Mouse (Mus musculus): ENCODE measurements around the gene Zfp941.

Zfp941 gene

DNA sequence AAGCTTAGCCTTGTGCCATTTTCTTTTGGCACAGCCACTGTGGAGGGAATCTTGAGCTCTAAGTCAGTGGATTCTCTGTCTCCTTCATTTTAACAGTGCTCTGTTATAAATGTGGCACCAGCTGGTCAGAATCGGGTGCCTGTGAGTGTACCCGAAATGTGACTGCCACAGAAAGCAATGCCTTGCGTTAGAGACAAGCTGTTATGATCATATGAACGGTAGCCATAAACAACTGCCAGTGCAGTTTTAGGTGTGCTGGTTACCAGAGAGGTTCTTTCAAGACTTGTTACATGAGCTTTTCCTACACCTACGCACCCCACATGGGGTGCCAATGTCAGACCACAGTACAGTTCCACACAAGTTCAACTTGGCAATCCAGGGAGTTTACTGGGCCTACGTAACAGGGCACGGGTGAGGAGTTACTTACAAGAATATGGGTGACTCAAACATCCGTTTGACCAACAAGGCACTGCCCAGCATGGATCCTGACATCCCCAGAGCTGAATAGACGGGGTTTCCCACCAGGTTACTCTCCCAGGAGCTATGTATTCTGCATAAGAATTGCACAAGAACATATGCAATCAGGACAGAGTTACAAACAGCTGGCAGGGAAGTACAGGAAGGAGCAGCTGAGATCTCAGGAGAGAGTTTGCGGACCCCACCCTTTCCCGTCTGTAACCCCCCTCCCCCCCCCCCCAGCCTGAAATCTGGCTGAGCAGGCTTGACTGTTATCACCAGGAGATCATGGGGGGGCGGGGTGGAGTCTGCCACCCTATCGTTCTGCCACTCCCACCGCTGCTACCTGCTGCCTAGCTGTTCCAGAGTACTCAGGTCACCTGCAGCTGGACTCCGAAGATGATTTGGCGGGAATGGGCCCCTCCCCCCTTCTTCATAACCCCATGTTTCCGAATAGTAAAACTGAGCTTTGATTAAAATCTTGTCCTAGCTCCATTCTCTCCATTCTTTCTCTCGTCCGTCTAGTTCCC lies 19.1 kb upstream of the Zfp941 start:
- no peak for ATAC-seq (ENCODE audit: low TSS enrichment)

DNA sequence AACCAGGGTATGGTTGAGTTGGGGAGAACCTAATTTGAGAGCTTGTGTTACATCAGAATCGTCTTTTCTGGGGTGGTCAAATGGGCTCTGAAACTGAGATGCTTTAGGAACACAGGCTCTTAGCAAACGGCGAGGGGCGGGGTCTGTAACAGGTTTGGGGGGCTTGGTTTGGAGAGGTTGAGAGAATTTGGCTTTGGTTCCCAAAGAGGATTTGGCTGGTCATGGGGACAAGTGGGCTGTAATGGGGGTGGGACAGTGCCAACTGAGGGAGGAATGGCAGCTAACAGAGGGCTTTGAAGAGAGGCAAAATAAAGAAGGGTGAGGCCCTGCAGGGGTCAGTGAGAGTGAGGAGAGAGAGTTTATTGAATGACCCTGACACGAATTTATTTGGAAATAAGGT lies 17.6 kb upstream of the Zfp941 start:
- ATAC-seq (ENCODE audit: low TSS enrichment), result no peak

DNA sequence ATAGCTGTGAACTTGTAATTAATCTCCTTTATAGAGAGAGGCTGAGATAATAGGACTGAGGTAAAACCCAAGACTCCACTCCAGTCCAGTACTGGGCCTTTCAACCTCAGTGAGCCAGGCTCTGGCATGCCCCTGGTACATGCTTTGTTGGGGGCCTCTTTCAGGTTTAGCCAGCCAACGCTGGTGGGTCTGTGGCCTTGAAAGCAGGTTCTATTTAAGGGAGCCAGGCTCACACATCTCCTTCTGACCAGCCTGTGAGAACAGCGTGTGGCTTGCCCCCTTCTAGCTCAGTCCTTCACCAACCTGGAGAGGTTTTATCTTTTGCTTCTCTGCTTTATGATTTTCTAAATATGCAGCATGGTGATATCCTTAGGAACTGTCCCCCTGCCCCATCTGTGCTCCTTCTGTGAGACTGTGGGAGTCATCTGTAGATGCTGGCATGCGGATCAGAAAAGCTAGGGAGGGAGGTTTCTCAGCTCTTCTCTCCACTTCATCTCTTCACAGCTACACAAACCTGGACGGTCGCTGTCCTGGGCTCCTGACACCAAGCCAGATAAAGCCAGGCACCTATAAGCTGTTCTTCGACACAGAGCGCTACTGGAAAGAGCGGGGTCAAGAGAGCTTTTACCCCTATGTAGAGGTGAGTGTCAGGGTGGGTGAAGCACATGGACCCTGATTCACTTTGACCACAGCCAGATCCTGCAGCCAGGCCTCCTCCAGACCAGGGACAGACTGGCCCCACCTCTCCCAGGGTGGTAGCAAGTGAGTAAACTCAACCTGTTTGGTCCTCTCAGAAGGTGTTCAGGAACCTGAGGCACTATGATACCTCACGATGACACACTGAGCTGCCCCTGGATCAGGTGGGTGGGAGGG lies 14.5 kb upstream of the Zfp941 start:
- ATAC-seq (ENCODE audit: low TSS enrichment), result peak; percentile 68

DNA sequence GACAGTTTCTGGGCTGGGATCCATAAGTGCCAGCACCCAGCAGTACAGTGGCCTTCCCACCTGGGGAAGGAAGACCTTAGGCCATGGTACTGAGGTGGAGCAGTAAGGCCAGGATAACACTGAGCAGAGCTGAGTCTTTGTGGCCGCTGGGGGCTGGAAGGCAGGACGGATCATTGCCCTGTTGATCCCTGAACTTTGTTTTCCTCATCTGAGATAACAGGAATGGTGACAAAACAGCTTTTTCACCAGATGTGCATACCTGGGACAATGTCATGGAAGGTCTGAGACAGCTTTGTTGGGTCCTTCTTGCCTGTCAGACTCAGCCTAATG lies 13.7 kb upstream of the Zfp941 start:
- no peak for ATAC-seq (ENCODE audit: low TSS enrichment)

DNA sequence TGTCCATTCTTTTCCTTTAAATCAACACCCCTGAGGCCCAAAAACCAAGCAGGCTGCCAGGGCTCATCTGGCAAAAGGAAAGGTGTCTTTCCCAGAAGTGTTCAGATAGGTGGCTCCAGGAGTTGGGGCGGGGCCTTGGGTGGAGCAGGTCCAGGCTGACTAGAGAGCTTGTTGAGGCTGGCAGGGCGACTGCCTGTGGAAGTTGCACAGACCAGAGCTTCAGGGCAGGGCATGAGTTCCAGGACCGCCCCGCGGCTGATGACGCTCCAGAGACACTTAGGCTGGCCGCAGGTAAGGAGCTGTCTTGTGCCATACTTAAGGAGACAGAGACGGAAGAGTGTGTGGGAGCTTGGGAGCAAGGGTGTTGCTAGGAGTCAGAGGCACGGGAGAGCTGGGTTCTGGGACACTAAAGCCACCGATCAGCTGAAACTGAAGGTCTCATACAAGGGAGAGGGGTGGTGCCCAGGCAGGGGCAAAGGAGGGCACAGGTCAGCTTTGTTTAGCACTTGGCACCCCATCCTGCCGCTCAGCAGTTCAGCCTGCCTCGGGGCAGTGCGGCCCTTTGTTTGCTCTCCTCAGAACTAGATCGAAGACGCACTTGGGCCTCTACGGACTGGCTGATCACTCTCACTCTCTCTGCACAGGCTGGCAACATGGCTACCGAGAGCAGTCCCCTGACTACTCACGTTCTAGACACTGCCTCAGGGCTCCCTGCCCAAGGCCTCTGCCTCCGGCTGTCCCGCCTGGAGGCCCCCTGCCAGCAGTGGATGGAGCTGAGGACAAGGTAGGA lies 13.2 kb upstream of the Zfp941 start, which contains the start of gene Urah:
TSS of gene Urah (plus strand) at position 51 of the 790 bp plus-strand sequence.
- ATAC-seq (ENCODE audit: low TSS enrichment), result no peak

DNA sequence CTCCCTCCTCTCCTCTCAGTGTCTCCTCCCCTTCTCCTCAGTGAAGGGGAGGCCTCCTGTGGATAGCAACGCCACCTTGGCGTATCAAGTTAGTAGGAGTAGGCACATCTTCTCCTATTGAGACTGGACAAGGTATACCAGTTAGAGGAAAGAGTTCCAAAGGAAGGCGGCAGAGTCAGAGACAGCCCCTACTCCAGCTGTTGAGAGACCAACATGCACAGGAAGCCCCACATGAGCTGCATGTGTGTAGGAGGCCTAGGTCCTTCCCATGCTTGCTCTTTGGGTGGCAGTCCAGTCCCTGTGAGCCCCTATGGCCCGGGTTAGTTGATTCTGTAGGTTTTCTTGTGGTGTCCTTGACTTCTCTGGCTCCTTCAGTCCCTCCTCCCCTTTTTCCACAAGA lies 11.4 kb upstream of the Zfp941 start:
- no peak for ATAC-seq (ENCODE audit: low TSS enrichment)

DNA sequence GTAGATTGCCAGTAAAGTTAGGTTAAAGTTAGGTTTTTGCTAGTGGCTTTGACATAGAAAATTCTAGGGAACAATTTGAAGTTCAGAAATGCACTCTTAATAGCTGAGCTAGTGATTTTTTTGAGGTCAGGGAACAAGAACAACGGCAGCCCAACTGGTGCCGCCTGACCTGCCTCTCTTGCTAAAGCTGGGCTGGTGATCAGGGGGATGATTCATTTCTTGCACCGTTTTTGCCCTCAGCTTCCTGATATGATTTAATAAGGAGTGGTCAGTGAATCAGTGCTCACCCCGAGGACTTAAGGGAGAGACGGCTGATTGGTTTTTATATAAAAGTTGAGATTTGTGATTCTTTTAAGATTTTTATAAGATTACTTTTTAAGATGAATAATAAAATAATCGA lies 9.5 kb upstream of the Zfp941 start:
- no peak for ATAC-seq (ENCODE audit: low TSS enrichment)

DNA sequence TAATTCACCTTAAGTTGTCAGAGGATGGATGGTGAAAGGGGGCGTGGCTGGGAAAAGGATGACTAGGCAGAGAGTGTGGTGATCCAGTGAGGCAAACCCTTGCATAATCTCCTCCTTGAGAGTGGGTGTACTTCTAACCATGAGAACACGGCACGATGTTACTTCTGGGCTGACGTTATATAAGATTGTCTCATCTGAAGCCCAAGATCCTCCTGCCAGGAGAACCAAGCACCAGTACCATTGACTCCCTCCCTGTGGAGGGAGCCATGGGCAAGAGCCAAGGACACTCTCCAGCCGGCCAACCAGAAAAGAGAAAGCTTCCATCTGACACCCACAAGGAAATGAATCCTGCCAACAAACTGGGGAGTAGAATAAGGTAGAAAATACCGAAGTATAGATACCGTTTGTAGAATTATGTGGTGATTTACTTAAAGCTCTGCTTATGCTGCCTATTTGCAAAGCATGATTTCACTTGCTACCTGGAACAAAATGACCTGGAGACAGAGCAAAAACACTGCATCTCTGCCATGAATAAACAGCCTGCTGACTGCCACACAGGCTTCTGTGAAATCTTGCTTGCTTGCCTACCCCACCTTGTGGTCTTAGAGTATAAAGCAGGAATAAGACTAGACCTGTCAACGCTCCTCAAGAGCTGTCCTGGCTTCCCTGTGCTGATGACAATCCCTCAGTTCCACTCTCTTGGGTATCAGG lies 6.3 kb upstream of the Zfp941 start:
- ATAC-seq (ENCODE audit: low TSS enrichment), result peak; percentile 96

DNA sequence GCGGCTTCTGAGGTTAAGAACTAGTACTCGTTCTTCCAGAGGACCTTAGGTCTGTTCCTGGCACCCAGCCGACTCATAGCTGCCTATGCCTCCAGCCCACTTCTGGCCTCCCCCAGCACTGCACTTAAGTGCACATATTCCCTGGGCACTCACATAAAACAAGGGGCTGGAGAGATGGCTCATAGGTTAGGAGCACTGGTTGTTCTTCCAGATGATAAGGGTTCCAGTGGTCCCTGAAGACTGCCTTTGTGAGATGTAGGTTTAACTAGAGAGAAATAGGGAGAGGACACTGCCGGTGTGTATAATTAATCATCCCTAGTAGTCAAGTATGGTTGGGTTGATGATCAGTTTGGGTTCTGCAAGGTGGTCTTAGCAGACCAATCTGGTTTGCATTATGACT lies 753 bp upstream of the Zfp941 start:
- ATAC-seq (ENCODE audit: low TSS enrichment), result no peak

DNA sequence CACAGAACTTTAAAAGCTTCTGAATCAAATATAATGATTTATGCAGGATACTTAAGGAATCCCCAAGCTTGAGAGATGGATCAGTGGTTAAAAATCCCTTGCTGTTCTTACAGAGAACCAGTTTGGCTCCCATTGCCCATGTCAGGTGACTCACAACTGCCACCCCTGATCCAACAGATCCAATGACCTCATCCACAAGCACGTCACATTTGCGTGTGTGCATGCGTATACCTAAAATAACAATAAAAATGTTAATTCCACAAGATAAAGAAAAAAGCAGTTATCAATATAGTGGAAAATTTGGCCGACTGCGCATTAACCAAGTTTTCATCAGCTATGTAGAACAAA lies 699 bp downstream of the Zfp941 start:
- peak; percentile 27; the same call in 1 of the 2 replicates for ATAC-seq (ENCODE audit: low TSS enrichment)

DNA sequence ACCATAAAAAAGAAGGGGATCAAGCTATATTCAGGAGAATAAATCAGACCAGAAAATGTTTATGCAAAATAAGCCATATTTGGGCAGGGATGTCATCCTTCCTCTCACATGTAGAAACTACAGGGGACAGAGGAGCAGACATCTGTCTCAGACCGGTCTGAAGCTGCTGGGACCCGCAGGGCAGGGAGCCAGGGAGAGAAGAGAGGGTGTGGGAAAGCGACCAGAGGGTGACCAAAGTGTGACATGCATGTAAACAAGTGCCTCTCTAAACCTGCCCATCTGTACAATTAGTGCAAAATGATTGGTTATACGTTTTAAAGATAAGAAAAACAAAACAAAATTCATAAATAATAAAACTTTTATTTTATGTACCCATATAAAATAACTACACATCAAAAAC lies 1.8 kb downstream of the Zfp941 start:
- no peak for ATAC-seq (ENCODE audit: low TSS enrichment)

DNA sequence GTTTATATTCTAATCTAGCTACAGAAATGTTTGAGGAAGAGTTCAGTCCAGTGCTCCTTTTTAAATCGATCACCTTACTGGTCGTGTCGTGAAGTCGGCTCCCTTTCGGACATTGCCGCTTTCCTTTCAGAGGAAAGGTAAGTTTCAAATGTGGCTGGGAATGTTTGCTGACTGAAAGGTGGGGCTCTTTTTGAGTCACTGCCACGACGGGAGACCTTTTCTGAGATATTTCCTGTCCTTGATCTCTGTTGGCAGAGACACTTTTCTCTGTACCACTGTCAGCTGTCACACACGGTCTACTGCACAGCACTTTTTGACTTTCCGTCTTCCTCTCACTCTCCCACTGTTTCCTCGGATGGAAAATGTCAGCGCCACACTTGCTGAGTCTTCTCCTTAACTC lies 9.1 kb downstream of the Zfp941 start:
- ATAC-seq (ENCODE audit: low TSS enrichment), result no peak

DNA sequence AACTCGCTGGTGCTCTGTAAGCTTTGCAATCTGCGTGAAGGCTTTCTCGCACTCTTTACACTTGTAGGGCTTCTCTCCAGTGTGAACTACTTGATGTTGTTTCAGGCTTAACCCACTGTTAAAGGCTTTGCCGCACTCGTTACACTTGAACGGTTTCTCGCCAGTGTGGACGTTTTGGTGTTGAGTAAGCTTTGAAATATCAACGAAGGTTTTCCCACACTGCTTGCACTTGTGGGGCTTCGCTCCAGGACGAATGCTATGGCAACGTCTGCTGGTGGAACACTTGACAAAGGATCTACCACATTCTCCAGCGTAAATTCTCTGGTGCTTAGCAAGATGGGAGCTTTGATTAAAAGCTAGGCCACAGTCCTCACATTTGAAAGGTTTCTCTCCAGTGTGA lies 10.3 kb downstream of the Zfp941 start:
- ATAC-seq (ENCODE audit: low TSS enrichment), result no peak

DNA sequence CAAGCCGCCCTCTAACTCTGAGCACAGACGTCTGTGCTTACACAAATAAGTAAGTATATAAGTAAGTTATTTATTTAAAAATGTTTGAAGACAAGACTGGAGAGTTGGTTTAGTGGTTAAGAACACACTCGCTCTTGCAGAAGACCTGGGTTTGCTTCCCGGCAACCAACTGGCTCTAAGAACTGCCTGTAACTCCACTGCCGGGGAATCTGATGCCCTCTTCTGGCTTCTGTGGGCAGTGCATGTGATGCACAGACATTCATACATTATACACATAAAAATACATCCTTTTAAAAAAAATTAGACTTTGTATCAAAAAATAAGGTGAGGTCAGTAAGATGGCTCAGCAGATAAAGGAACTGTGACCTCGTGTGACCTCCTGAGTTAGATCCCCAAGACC lies 11.5 kb downstream of the Zfp941 start:
- no peak for ATAC-seq (ENCODE audit: low TSS enrichment)

DNA sequence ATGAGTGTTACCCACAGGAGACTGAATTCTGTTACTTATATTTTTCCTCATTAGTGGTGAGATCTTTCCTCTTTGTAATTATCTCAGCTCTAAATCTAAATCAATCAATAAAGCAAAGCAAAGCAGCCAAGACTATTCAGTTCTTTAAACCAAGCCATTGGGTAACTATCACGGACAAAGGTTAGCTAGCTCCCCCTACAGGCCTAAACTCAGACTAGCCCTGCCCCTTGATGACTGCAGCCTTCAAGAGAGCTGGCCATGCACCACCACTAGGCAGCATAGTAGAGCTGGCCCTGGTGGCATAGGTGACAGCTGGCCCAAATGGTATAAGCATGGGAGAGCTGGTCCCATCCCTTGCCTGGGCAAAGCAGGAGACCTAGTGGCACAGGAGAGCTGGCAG lies 16.3 kb downstream of the Zfp941 start:
- peak; percentile 92 for ATAC-seq (ENCODE audit: low TSS enrichment)

DNA sequence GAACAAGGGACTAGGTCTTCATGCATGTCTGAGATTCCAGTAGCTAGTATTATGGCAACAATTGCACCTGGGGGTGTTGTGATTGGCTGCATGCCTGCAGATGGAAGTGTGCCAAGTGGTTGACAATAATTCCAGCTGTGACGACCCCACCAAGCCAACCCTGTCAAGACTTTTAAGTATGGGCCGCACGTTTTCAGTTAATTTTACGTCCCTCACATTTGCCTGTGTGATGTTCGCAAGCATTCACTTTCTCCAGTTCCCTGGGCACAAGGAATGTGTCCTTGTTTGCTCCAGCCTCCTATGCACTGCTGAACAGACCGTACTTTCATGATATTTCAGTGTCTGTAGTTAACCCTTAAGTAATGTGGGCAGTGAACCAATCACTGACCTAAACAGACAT lies 19.3 kb downstream of the Zfp941 start:
- ATAC-seq (ENCODE audit: low TSS enrichment), result no peak

DNA sequence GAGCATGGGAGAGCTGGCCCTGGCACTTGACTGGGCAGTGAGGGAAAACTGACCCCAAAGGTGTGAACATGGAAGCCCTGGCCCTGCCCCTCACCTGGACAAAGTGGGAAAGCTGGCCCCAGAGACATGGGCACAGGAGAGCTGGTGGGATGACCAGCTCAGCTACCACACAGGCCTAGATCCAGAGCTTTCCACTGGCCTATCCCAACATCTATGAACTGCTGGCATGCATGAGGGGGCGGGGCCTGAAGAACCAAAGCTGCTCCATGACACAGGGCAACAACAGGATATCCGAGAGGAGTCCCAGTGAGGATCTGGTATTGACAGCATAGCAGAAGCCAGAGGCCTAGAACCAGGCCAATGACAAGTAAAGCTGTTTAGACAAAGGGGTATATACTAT lies 23.8 kb downstream of the Zfp941 start:
- ATAC-seq (ENCODE audit: low TSS enrichment), result no peak

DNA sequence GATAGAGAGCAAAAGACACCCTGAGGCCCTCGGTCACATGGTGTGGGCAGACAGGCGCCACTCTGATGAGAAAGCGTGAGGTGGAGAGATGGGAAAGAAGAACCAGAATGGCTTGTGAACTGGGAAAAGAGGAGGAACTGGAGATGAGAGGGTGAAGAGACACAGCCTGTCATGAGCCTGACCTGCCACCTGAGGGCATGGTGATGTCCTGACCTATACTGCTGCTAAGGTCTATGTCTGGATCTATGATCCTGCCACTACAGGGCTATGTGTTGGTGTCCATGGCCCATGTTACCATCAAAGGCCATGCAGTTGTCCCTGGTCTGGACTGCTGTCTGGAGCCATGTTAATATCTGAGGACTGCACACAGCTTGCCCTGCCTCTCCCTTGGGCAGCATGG lies 24.4 kb downstream of the Zfp941 start:
- ATAC-seq (ENCODE audit: low TSS enrichment), result no peak

DNA sequence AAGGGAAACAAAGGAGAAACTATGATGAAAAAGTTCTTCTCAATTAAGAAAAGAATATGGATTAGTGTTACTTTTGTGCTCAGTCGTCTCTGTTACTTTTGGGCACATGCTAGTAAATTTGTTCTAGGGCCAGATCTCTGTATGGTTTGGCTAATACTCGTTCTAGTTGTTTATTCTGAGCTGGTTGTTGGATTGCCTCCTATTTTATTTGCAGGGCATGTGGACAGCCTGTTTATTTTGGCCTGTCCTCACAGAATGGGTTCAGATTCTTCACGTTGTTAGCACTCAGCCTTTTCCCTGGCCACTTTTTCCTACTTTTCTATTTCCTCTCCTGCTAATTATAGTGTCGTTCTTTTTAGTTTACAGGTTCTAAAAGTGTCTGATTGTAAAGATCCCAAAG lies 28.4 kb downstream of the Zfp941 start:
- ATAC-seq (ENCODE audit: low TSS enrichment), result no peak

DNA sequence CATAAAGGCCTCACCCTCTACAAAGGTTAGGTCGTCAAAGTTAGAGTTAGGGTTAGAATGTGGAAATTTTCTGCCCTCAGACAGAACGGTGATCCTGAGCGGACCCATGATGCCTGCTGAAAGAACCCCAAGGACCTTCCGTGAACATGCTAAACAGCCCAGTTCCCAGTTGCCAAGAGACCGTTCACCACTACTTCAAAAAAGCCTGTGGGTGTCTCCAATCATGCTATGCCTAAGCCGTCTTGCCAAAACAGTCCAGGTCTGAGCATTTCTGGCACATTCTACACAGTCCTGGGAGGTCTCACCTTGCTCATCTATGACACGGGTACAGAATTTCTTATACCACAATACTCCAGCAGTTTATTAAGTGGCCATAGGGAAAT lies 33.9 kb downstream of the Zfp941 start:
- no peak for ATAC-seq (ENCODE audit: low TSS enrichment)

DNA sequence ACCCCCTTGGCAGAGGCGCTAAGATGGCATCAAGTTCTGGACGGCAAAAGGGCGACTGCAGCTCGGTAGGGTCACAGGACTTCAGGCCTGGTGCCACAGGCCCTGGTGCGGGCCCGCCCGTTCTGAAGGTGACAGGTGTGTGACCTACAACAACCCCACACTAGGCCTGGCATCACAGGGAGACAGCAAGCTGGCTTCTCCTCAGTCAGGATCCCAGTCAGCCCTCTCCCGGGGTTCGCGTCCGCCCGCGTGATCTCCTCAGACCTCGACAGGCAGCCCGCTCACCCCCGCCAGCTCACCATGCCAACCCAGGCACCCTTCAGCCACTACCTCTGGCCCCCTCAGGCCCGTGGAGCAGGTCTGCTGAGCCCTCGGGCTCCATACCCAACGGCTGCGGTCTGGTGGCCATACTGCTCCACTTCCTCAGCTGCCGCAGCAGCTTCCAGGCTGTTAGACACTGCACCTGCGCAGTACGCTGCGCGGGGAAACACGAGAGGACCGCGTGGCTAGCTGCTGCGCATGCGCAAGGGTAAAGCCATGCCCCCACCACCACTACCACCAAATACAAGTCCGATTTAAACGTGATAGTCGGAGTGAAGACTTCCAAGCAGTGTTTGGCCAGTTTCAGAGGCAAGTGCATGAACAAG lies 34.4 kb downstream of the Zfp941 start, which contains the start of gene Syce1:
TSS of gene Syce1 (minus strand) at position 447 of the 647 bp plus-strand sequence.
- ATAC-seq (ENCODE audit: low TSS enrichment), result no peak
